Mouse (Mus musculus) lung, embryonic 15.5 days (tissue): ENCODE data around the gene Klf12. TPM values are rescaled to one million over a fixed set of nuclear protein-coding genes. Genes with fewer than 3 reads are reported as not detected.

Experiments used
- ATAC-seq: fragments of 200-750 bp; cut with Nextera tagmentation; 2 replicates; pipeline ENCODE4 v1.8.0; 2017; ENCODE audit warnings: moderate number of reproducible peaks, borderline replicate concordance; ENCODE audit not compliant: low FRiP score, low TSS enrichment; ENCODE audit errors: extremely low read depth
- H3K27ac ChIP-seq: fragments of 300-500 bp; sonication (generic); 2 replicates; pipeline ENCODE4 v1.5.1; 2015; ENCODE audit warnings: moderate library complexity, mild to moderate bottlenecking, inconsistent platforms
- H3K27me3 ChIP-seq: fragments of 300-500 bp; sonication (generic); 2 replicates; pipeline ENCODE4 v1.6.1; 2015; ENCODE audit warnings: inconsistent platforms
- H3K36me3 ChIP-seq: fragments of 300-500 bp; sonication (generic); 2 replicates; pipeline ENCODE4 v1.6.1; 2015; ENCODE audit warnings: inconsistent platforms
- H3K4me1 ChIP-seq: fragments of 300-500 bp; sonication (generic); 2 replicates; pipeline ENCODE4 v1.6.1; 2015; ENCODE audit warnings: inconsistent platforms
- H3K4me2 ChIP-seq: fragments of 300-500 bp; sonication (generic); 2 replicates; pipeline ENCODE4 v1.6.1; 2015; ENCODE audit warnings: inconsistent platforms, mild to moderate bottlenecking, moderate library complexity
- H3K4me3 ChIP-seq: fragments of 300-500 bp; sonication (generic); 2 replicates; pipeline ENCODE4 v1.5.1; 2015; ENCODE audit warnings: mild to moderate bottlenecking, inconsistent platforms
- H3K9ac ChIP-seq: fragments of 300-500 bp; sonication (generic); 2 replicates; pipeline ENCODE4 v1.6.1; 2015; ENCODE audit warnings: inconsistent platforms
- H3K9me3 ChIP-seq: fragments of 300-500 bp; sonication (generic); 2 replicates; pipeline ENCODE4 v1.6.1; 2016; ENCODE audit warnings: inconsistent platforms
- WGBS: fragments of 180-500 bp; shearing (Covaris S2); methylation state at CpG from one replicate; pipeline ENCODE4 v1.1.7; 2015; 5-methylcytosine and 5-hydroxymethylcytosine counted together
- polyA plus RNA-seq: library from polyadenylated mRNA; unstranded; fragments of >200 nt; fragmentation: Nextera tagmentation; extraction: Ambion mirVana; gene quantifications from 2 replicates; pipeline ENCODE4 v1.2.1, GENCODE M21; 2015

The Klf12 gene
- polyA plus RNA-seq, 1 experiment from 2014 or later: 11.6 TPM

DNA sequence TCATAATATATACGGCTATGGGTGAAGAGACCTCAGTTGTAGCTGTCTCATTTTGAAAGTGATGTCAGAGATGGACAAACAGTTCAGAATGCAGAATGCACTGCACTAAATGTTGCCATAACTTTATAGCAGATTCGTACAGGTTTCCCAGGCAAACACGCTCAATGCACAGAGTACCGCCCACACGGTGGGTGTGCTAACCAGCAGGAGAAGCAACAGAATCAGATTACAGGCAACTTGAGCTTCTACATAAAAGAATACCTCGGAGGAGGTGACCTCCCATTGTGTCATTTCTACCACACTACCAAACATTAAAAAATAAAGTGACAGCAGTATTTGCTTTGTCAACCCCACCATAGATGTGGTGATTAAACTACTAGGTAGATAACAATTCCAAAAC, 171.1 kb downstream of the Klf12 start:
- no peaks in the 10 kb centered on the region for H3K27me3 ChIP-seq
- 56% methylated on average over 6 of the region's 6 CpGs for WGBS
- no peak overlapping the region for H3K4me2 ChIP-seq

DNA sequence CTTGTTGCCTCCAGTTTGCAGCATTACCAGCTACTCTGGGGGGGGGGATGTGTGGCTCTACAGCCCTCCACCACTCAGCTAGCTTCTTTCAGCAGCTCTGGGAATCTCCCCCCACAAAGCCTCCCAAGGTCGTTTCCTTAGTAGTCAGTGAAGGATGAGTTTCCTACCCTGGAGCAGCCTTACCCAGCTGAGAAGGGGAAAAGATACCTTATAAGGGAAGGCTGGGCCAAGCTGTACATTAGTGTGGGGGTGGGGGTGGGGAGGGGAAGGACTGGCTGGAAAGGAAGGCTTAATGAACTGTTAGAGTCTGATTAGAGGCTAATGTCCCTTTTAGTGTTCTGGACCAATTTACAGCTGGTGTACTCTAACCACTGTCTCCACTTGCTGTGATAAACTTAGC, 172.7 kb downstream of the Klf12 start:
- Histone ChIP-seq H3K4me1 (peaks cover 12% of the 10 kb centered on the region; the same call in 1 of the 2 replicates), H3K9ac (no peak overlapping the region), H3K4me3 (no peak overlapping the region), H3K27ac (peak overlapping the region; percentile 53), H3K36me3 (no peaks in the 10 kb centered on the region), H3K4me2 (no peak overlapping the region), H3K9me3 (no peaks in the 10 kb centered on the region), H3K27me3 (no peaks in the 10 kb centered on the region)
- WGBS: 13% methylated on average over 1 of the region's 1 CpGs
- ATAC-seq: peak; percentile 93

More for the DNA sequence above, 171.1 kb downstream of the Klf12 start:
- Histone ChIP-seq H3K9ac (no peak overlapping the region), H3K27ac (no peak overlapping the region), H3K4me1 (peaks cover 12% of the 10 kb centered on the region; the same call in 1 of the 2 replicates), H3K36me3 (no peaks in the 10 kb centered on the region), H3K9me3 (no peaks in the 10 kb centered on the region), H3K4me3 (no peak overlapping the region)
- no peak for ATAC-seq

DNA sequence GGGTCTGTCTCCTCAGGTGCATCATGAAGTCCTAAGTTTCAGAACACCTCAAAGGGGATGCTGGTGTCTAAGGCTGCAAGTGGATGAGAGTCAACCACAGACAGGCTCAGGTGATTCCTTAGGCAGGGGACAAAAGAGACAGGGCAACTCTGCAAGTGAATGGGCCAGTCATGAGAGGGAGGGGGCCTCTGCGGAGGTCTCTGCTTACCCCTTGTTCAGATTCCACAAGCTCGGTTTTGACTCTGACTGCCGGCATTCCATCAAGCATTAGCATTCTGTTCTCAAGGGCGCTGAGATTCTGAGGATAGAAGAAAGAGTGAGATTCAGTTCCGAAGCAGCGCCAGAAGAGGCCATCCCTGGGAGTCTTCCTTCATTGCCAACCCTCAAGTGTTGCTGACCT, 174.9 kb downstream of the Klf12 start:
- Histone ChIP-seq H3K9ac (no peak overlapping the region), H3K4me3 (no peak overlapping the region), H3K36me3 (no peaks in the 10 kb centered on the region), H3K27ac (no peak overlapping the region), H3K4me1 (peaks cover 12% of the 10 kb centered on the region; the same call in 1 of the 2 replicates), H3K4me2 (no peak overlapping the region), H3K27me3 (no peaks in the 10 kb centered on the region), H3K9me3 (no peaks in the 10 kb centered on the region)
- 73% methylated on average over 6 of the region's 6 CpGs for WGBS
- no peak for ATAC-seq

DNA sequence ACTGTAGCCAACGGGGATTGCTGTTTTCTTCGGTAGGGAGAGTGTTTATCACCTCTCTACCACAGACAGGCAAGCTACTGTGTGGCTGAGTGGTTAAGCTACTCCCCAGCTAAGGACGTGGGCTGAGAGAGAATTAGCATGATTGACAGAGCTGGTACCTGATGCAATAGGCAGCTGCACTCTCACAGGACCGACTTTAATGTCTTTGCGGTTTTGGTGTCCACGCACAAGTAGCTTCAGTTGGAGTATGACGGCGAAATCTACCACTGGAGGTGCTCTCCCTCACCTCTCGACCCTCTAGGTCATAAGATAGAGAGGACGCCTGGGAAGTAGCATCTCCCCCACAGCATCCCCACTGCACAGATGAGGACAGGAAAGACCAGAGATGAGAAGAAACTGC, 178.9 kb downstream of the Klf12 start:
- 84% methylated on average over 10 of the region's 10 CpGs for WGBS
- no peaks in the 10 kb centered on the region for H3K9me3 ChIP-seq
- no peak overlapping the region for H3K9ac ChIP-seq
- no peak overlapping the region for H3K4me3 ChIP-seq
- H3K4me1 ChIP-seq: no peaks in the 10 kb centered on the region
- no peaks in the 10 kb centered on the region for H3K27me3 ChIP-seq
- H3K4me2 ChIP-seq: no peak overlapping the region
- H3K27ac ChIP-seq: no peak overlapping the region
- ATAC-seq: no peak
- H3K36me3 ChIP-seq: no peaks in the 10 kb centered on the region

DNA sequence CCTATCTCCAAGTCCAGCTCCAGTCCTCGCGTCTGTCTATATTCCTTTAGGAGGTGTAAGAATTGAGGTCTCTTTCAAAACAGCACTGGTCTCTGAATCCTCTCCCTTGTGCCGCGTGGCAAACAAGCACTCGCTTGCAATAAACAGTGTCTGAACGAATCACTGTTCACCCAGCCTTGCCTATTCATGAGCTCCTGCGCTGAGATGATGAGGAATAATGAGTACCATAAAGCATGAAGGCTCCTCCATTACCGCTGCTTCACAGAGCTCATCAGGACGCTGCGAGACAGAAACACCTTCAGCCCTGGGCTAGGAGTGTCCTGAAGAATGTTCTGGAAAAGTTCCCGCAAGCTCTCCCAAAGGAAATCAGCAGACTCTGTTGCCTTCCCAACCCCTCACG, 179.7 kb downstream of the Klf12 start:
- H3K9me3 ChIP-seq: no peaks in the 10 kb centered on the region
- WGBS: 88% methylated on average over 12 of the region's 12 CpGs
- H3K4me1 ChIP-seq: no peaks in the 10 kb centered on the region
- no peaks in the 10 kb centered on the region for H3K27me3 ChIP-seq
- no peak overlapping the region for H3K4me3 ChIP-seq
- no peak overlapping the region for H3K27ac ChIP-seq
- no peak for ATAC-seq
- H3K36me3 ChIP-seq: no peaks in the 10 kb centered on the region
- H3K4me2 ChIP-seq: no peak overlapping the region
- H3K9ac ChIP-seq: no peak overlapping the region

DNA sequence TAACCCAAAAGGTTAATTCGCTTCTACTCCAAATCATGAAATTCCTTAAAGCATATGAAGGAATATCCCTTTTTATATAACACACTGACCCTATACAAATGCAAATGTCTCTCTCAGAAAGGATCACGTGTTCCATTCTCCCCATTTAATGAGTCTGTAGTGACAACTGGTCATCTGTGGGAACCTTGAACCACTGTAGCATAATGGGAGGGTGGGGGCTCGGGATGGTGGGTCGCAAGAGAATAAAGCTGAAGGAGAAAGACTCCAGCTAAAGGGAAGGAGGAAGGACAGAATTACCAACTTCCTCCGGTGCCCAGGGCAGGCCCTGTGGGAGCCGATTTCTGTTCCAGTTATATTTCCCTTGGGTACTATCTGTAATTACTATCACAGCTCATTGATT, 180.7 kb downstream of the Klf12 start:
- WGBS: 89% methylated on average over 6 of the region's 6 CpGs
- H3K4me2 ChIP-seq: no peak overlapping the region
- H3K36me3 ChIP-seq: no peaks in the 10 kb centered on the region
- H3K27me3 ChIP-seq: no peaks in the 10 kb centered on the region
- no peak for ATAC-seq
- no peak overlapping the region for H3K4me3 ChIP-seq
- H3K9ac ChIP-seq: no peak overlapping the region
- H3K27ac ChIP-seq: no peak overlapping the region
- no peaks in the 10 kb centered on the region for H3K4me1 ChIP-seq
- H3K9me3 ChIP-seq: no peaks in the 10 kb centered on the region

DNA sequence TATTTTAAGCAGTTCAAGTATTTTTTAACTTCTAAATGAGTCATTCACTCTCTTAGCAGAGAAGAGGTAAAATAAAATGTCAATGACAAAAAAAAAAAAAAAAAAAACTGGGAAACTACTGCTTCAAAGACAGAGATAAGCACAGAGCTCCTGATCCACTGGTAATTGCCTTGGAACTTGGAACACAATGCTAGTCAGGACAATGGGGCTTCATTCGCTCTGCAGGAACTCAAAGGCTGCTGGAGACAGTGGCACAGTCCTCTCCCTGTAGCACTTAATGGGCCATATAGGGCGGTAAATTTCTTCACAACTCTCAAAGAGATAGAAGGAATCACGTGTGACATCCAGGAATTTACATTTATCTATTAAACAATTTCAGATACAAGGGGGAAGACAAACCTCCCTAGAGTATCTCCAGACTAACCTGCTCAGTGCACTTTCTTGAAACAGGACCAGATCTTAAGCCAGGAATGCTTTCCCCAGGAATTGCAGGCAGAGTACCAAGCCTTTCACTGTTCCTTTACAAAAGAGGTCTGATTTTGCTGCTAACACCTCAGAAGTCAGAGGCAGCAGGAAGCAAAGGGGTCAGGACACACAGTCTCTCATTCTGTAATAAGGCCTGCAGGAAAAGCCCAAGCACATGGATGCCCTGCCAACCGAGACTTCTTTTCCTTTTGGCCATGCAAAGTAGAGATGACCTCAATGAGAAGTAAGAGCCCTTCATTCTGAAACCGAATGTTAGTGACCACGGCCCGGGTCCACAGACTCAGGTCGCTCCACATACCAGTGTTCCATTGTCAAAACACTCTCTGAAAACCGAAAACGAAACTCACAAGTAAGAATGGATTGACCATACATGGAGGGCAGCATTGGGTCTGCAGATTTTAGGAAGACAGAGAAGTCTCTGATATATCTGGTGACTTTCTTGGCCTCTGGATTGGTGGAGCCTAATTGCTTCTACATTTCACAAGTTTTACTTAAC, 187.0 kb downstream of the Klf12 start:
- H3K27me3 ChIP-seq: no peaks in the 10 kb centered on the region
- no peak overlapping the region for H3K9ac ChIP-seq
- no peak overlapping the region for H3K4me3 ChIP-seq
- no peaks in the 10 kb centered on the region for H3K36me3 ChIP-seq
- ATAC-seq: no peak
- no peak overlapping the region for H3K4me2 ChIP-seq
- H3K27ac ChIP-seq: no peak overlapping the region
- WGBS: 81% methylated on average over 10 of the region's 10 CpGs
- no peaks in the 10 kb centered on the region for H3K9me3 ChIP-seq
- 0 out of 2 replicates have a peak, but pooled peaks cover 5% of the 10 kb centered on the region for H3K4me1 ChIP-seq

DNA sequence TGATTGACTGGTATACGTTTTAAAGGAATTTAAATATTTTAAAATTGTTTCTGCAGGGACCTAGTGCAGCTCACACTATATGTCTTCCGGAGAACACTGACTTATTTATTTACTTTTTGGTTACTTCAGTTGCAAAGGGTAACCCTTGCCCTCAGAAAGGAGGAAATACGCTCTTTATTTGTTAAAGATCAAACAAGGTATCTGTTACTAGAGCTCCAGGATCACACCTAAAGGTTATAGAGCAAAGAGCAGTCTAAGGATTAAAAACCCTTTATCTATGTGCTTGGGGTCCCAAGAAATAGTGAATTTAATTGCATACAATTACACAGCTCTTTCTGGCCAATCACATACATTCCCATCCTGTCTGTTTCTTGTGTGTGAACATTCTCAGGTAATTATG, 188.7 kb downstream of the Klf12 start:
- whole genome bisulfite sequencing: 39% methylated on average over 3 of the region's 3 CpGs
- Histone ChIP-seq H3K36me3 (no peaks in the 10 kb centered on the region), H3K4me1 (0 out of 2 replicates have a peak, but pooled peaks cover 5% of the 10 kb centered on the region), H3K4me3 (no peak overlapping the region), H3K27ac (no peak overlapping the region), H3K27me3 (no peaks in the 10 kb centered on the region), H3K4me2 (no peak overlapping the region), H3K9me3 (no peaks in the 10 kb centered on the region), H3K9ac (no peak overlapping the region)
- ATAC-seq: no peak

DNA sequence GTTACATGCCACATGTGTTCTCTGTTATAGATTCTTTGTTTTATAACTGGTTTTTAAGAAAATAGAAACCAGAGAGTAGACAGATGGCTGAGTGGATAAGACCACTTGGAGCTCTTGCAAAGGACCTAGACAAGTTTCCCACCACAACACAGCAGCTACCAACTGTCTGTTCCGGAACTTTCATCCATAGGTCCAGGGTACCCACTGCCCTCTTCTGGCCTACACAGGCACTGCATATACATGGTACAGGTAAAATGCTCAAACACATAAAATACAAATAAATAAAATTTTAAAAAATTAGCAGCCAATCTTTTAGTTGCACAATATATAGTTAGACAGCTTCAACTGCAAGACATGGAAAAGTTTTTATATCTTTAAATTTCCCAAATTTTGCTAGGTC, 194.0 kb downstream of the Klf12 start:
- no peaks in the 10 kb centered on the region for H3K9me3 ChIP-seq

DNA sequence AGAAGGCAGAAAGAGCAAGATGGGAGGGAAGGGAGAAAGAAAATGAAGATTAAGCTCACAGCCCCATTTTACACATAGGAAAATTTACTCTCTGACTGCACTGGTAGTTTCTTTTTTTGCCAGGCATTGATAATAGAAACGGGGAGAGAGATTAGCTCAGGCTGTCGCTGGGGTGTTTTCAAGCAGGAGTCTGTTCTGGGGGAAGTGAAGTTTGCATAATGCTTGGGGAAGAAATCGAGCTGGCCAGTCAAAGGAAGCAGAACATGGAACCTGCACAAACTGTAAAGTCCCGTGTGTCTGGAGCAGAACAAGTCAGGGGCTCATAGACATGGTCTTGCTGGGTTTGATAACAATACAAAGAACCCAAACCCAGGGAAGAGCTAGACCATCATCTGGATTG, 204.9 kb downstream of the Klf12 start:
- Histone ChIP-seq H3K4me1 (no peaks in the 10 kb centered on the region), H3K9me3 (no peaks in the 10 kb centered on the region), H3K27me3 (no peaks in the 10 kb centered on the region), H3K27ac (no peak overlapping the region), H3K4me3 (no peak overlapping the region), H3K4me2 (no peak overlapping the region), H3K36me3 (no peaks in the 10 kb centered on the region), H3K9ac (no peak overlapping the region)
- WGBS: 72% methylated on average over 4 of the region's 4 CpGs
- no peak for ATAC-seq

More for the DNA sequence above, 194.0 kb downstream of the Klf12 start:
- no peaks in the 10 kb centered on the region for H3K27me3 ChIP-seq
- H3K36me3 ChIP-seq: no peaks in the 10 kb centered on the region
- WGBS: 97% methylated on average over 1 of the region's 1 CpGs
- no peak overlapping the region for H3K27ac ChIP-seq
- no peak overlapping the region for H3K4me2 ChIP-seq
- no peaks in the 10 kb centered on the region for H3K4me1 ChIP-seq
- no peak overlapping the region for H3K9ac ChIP-seq
- ATAC-seq: no peak
- H3K4me3 ChIP-seq: no peak overlapping the region

DNA sequence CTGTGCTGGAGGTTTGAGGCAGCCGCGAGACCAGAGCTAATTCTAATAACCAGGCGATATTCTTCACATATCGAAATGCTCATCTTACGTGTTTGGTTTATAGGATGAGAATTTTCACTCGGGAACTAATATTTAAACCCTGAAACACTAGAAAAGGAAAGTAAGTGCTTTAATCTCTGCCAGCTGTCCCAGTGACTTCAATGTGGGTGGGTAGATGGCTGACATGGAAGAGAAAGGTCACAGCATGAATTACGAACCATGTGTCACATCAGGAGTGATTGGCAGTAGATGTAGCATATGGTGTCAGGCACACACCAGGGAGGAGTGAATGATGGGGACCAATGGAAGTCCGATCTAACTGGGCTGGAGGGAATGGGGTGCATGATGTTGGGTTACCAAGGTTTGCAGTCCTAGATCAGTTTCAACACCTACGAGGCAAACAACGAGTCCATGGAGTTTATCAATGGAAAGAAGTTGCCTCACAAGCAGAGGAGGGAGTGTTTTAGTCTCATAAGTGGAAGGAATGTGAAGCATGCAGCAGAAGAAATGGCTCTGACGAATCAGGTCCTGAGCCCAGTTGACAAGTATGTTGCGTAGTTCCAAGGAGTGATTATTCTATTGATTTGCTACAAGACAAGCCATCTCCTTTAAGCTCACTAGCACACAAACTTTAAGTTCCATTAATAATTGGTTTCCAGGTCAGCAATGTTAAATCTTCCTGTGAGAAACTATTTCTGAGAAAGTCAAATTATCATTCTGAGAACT, 211.9 kb downstream of the Klf12 start:
- no peak overlapping the region for H3K4me3 ChIP-seq
- no peak overlapping the region for H3K9ac ChIP-seq
- ATAC-seq: no peak; the same call in 1 of the 2 replicates
- 64% methylated on average over 12 of the region's 12 CpGs for WGBS
- H3K27ac ChIP-seq: no peak overlapping the region
- 0 out of 2 replicates have a peak, but pooled peaks cover 6% of the 10 kb centered on the region for H3K4me1 ChIP-seq
- no peak overlapping the region for H3K4me2 ChIP-seq
- no peaks in the 10 kb centered on the region for H3K9me3 ChIP-seq
- no peaks in the 10 kb centered on the region for H3K27me3 ChIP-seq
- H3K36me3 ChIP-seq: no peaks in the 10 kb centered on the region
